Mouse (Mus musculus) midbrain, postnatal 0 days (tissue): ENCODE data around the gene Eif2ak3. TPM values are rescaled to one million over a fixed set of nuclear protein-coding genes. Genes with fewer than 3 reads are reported as not detected.

Experiments
- ATAC-seq: fragments of 200-750 bp; cut with Nextera tagmentation; 2 replicates; pipeline ENCODE4 v1.8.0; 2017; ENCODE audit warnings: moderate number of reproducible peaks, mild to moderate bottlenecking, moderate TSS enrichment, moderate library complexity; ENCODE audit not compliant: low FRiP score
- DNase-seq: peaks from one replicate; pipeline ENCODE4 v3.0.0-alpha.2; 2015; ENCODE audit warnings: low spot score
- H3K27ac ChIP-seq: fragments of 300-500 bp; sonication (generic); 2 replicates; pipeline ENCODE4 v1.5.1; 2014; ENCODE audit warnings: low read depth, mild to moderate bottlenecking, low read length, mixed read lengths
- H3K27me3 ChIP-seq: fragments of 300-500 bp; sonication (generic); 2 replicates; pipeline ENCODE4 v1.6.1; 2014; ENCODE audit warnings: low read length, control low read depth, mixed read lengths; ENCODE audit not compliant: insufficient read depth
- H3K36me3 ChIP-seq: fragments of 300-500 bp; sonication (generic); 2 replicates; pipeline ENCODE4 v1.6.1; 2014; ENCODE audit warnings: low read length, control low read depth, mixed read lengths; ENCODE audit not compliant: insufficient read depth
- H3K4me1 ChIP-seq: fragments of 300-500 bp; sonication (generic); 2 replicates; pipeline ENCODE4 v1.6.1; 2014; ENCODE audit warnings: mild to moderate bottlenecking, control low read depth, antibody characterized with exemption, low read length, mixed read lengths; ENCODE audit not compliant: insufficient read depth
- H3K4me2 ChIP-seq: fragments of 300-500 bp; sonication (generic); 2 replicates; pipeline ENCODE4 v1.6.1; 2014; ENCODE audit warnings: low read depth, mild to moderate bottlenecking, low read length, mixed read lengths; ENCODE audit not compliant: poor library complexity, severe bottlenecking
- H3K4me3 ChIP-seq: fragments of 300-500 bp; sonication (generic); 2 replicates; pipeline ENCODE4 v1.5.1; 2014; ENCODE audit warnings: low read depth, mild to moderate bottlenecking, low read length, moderate library complexity
- H3K9ac ChIP-seq: fragments of 300-500 bp; sonication (generic); replicated peaks from 2 replicates; pipeline ENCODE4 v1.6.1; 2014; ENCODE audit warnings: mild to moderate bottlenecking, low read length, moderate library complexity, mixed read lengths; ENCODE audit not compliant: poor library complexity, severe bottlenecking
- H3K9me3 ChIP-seq: fragments of 300-500 bp; sonication (generic); 2 replicates; pipeline ENCODE4 v1.6.1; 2016; ENCODE audit warnings: low read length, control low read depth
- CTCF ChIP-seq: IDR thresholded peaks from 2 replicates; pipeline ENCODE4 v1.5.1; 2016; ENCODE audit warnings: antibody characterized with exemption, mild to moderate bottlenecking
- WGBS: fragments of 180-500 bp; shearing (Covaris S2); extraction: QIAGEN DNeasy Blood & Tissue Kit; methylation state at CpG from one replicate; pipeline ENCODE4 v1.1.7; 2014; 5-methylcytosine and 5-hydroxymethylcytosine counted together
- polyA plus RNA-seq: library from polyadenylated mRNA; unstranded; fragments of >200 nt; fragmentation: Nextera tagmentation; extraction: Ambion mirVana; gene quantifications from 2 replicates; pipeline ENCODE4 v1.2.1, GENCODE M21; 2015
- total RNA-seq: library from RNA; depleted of rRNA; stranded (reverse); fragments of >200 nt; gene quantifications from 2 replicates; pipeline ENCODE4 v1.2.3, GENCODE M21; 2014

Gene Eif2ak3
- total and polyA plus RNA-seq, 2 experiments from 2014 or later, result 7.7 to 19.3 TPM

DNA sequence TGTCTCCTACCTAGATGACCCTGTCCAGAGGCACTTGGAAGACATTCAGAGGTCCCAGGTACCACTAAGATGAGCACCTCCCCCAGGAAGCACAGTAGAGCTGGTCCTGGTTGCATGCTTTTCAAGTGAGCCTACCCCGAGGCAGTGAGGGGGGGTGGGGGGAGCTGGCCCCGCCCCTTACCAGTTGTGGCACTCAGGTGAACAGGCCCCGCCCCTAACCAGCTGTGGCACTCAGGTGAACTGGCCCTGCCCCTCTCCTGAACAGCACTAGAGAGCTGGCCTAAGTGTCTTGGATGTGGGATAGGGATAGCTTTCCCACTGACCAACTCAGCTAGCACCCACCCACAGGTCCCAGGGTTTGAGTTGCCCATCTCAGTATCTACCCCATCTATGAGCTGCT lies 5.8 kb upstream of the Eif2ak3 start:
- no peak for TF ChIP-seq CTCF
- DNase-seq (no peak), ATAC-seq (no peak)
- no peak overlapping the region for H3K4me3 ChIP-seq
- H3K4me1 ChIP-seq, result peaks cover 2% of the 10 kb centered on the region; the same call in 1 of the 2 replicates
- WGBS, result 54% methylated on average over 3 of the region's 3 CpGs
- H3K4me2 ChIP-seq, result no peak overlapping the region
- H3K36me3 ChIP-seq, result no peaks in the 10 kb centered on the region
- no peak overlapping the region for H3K27ac ChIP-seq
- H3K27me3 ChIP-seq, result no peaks in the 10 kb centered on the region
- H3K9ac ChIP-seq, result no peak overlapping the region
- no peaks in the 10 kb centered on the region for H3K9me3 ChIP-seq

DNA sequence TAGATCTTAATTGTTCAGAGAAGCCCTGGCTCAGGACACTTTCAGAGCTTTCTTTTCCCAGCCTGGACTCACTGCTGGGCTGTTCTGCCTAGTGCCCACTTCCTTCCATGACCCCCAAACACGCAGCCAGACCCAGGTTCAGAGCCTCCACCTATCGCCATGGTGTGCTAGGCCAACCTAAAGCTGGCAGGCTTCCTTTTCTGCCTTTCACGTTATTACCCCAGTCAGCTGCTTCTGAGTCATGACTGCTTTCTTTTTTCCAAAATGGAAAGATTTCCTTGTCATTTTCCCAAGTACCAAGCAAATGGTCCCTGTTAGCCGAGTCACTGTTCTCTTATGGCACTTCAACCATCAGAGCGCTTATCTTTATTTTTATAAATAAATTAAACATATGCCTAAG lies 4.0 kb upstream of the Eif2ak3 start:
- TF ChIP-seq CTCF, result no peak
- Histone ChIP-seq H3K27me3 (no peaks in the 10 kb centered on the region), H3K4me1 (peaks cover 5% of the 10 kb centered on the region; the same call in 1 of the 2 replicates), H3K36me3 (no peaks in the 10 kb centered on the region), H3K9ac (no peak overlapping the region), H3K4me3 (no peak overlapping the region), H3K4me2 (no peak overlapping the region), H3K27ac (no peak overlapping the region), H3K9me3 (no peaks in the 10 kb centered on the region)
- DNase-seq (no peak), ATAC-seq (no peak)
- WGBS, result 59% methylated on average over 5 of the region's 5 CpGs

DNA sequence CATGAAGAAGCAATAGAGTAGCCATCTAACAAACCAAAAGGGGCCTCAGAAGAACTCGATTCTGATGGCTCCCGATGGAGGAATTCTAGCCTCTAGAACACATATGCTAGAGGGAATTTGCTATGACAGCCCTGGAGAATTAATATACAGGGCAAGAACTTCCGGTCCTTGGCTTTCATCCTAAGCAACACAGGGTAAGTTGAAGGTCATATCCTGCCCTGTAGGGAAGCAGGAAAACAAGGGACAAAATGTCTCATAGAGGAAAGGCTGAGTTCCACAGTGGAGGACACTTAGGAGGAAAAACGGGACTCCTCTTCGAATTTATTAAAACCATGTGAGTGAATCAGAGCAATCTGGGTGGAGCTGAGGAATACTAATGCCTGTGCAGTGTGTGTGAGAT lies 1.3 kb upstream of the Eif2ak3 start:
- H3K9me3 ChIP-seq, result no peaks in the 10 kb centered on the region
- no peaks in the 10 kb centered on the region for H3K36me3 ChIP-seq
- H3K9ac ChIP-seq, result no peak overlapping the region
- no peak overlapping the region; the same call in 1 of the 2 replicates for H3K27ac ChIP-seq
- no peaks in the 10 kb centered on the region for H3K27me3 ChIP-seq
- 60% methylated on average over 5 of the region's 5 CpGs for WGBS
- no peak for ATAC-seq
- no peak for DNase-seq
- H3K4me1 ChIP-seq, result peaks cover 14% of the 10 kb centered on the region; the same call in 1 of the 2 replicates
- no peak overlapping the region for H3K4me2 ChIP-seq
- H3K4me3 ChIP-seq, result no peak overlapping the region
- no peak for TF ChIP-seq CTCF

- H3K36me3 ChIP-seq, result no peaks in the 10 kb centered on the region
- ATAC-seq (0 out of 2 replicates have a peak, but pooled peaks have one; percentile 2), DNase-seq (peak; percentile 2)
- H3K4me3 ChIP-seq, result peak overlapping the region; percentile 87
- no peaks in the 10 kb centered on the region for H3K27me3 ChIP-seq
- H3K4me2 ChIP-seq, result peak overlapping the region; percentile 70
- peak overlapping the region; percentile 68 for H3K9ac ChIP-seq
- no peaks in the 10 kb centered on the region for H3K9me3 ChIP-seq
- 1% methylated on average over 38 of the region's 38 CpGs for WGBS
- TF ChIP-seq CTCF, result no peak
- H3K27ac ChIP-seq, result peak overlapping the region; percentile 85
- H3K4me1 ChIP-seq, result peaks cover 14% of the 10 kb centered on the region; the same call in 1 of the 2 replicates
Measured at GRCm38 (mm10) chr6:70844896-70845646, 756 bp downstream of the Eif2ak3 start.

DNA sequence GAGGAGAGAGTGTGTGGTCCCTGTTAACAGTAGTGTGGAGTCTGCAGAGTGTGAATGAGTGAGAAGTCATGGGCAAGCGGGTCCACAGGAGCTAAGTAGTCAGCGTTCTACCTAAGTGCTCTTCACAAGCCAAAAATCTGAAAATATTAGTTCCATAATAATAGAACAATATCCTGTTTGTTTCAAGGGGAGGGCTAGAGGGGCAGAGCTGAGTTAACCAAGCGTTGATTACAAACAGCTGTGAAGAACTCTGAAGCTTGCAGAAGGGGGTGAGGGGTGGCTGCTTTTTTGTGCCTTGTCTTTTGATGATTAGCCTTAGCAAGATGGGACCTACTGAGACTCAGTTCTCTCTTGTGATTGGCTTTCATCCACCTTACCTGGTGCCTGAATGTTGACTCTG lies 3.1 kb downstream of the Eif2ak3 start:
- H3K36me3 ChIP-seq, result no peaks in the 10 kb centered on the region
- H3K4me3 ChIP-seq, result no peak overlapping the region
- 53% methylated on average over 3 of the region's 3 CpGs for WGBS
- no peak overlapping the region for H3K9ac ChIP-seq
- peaks cover 14% of the 10 kb centered on the region; the same call in 1 of the 2 replicates for H3K4me1 ChIP-seq
- H3K9me3 ChIP-seq, result no peaks in the 10 kb centered on the region
- ATAC-seq (no peak), DNase-seq (no peak)
- H3K27ac ChIP-seq, result no peak overlapping the region
- TF ChIP-seq CTCF, result no peak
- H3K4me2 ChIP-seq, result peak overlapping the region; percentile 6; the same call in 1 of the 2 replicates
- no peaks in the 10 kb centered on the region for H3K27me3 ChIP-seq

GRCm38 (mm10) chr6:70853371-70853770 lies 9.1 kb downstream of the Eif2ak3 start:
- Histone ChIP-seq H3K27me3 (no peaks in the 10 kb centered on the region), H3K36me3 (no peaks in the 10 kb centered on the region), H3K27ac (no peak overlapping the region), H3K4me3 (no peak overlapping the region), H3K9me3 (no peaks in the 10 kb centered on the region), H3K4me2 (no peak overlapping the region), H3K4me1 (no peaks in the 10 kb centered on the region), H3K9ac (no peak overlapping the region)
- no peak for TF ChIP-seq CTCF
- no peak for ATAC-seq
- DNase-seq, result no peak
- 82% methylated on average over 4 of the region's 4 CpGs for WGBS
